Mouse (Mus musculus) kidney, adult 2 months (tissue): ENCODE data around the gene Nqo1.

ENCODE experiments used
- CTCF ChIP-seq: fragments of 200-500 bp; conservative IDR thresholded peaks from 2 replicates; pipeline ENCODE4 v1.5.1; 2011; ENCODE audit warnings: low read depth, mild to moderate bottlenecking, control low read depth, low read length, moderate library complexity, mixed read lengths; ENCODE audit not compliant: insufficient read depth, insufficient read length
- POLR2A ChIP-seq: fragments of 200-500 bp; IDR thresholded peaks from one replicate; pipeline ENCODE4 v1.6.1; 2011; ENCODE audit warnings: low read depth, low read length, control low read depth

- TF ChIP-seq CTCF (no peak), POLR2A (no peak)
Measured at GRCm38 (mm10) chr8:107404057-107404456, 1.1 kb upstream of the Nqo1 start.
